Comparison of ENCODE assay signal across 8 mouse cellular contexts in the genomic region with DNA sequence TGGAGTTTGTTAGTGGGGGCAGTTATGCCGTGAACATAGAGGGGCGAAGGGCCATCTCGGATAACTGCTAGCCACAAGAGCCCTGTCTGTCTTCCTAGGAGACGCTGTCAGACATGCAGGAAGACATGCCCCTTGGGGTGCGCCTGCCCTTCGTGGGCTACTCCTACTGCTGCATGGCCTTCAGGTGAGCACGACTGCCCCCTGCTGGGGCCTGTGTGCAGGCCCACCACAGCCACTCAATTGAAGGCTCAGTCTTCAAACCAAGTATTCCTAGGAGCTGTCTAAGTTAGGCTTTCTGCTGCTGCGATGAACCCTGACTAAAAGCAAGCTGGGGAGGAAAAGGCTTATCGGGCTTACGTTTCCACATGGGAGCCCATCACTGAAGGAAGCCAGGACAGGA. TPM values are rescaled to one million over a fixed set of nuclear protein-coding genes. Genes with fewer than 3 reads are reported as not detected.
DNase-seq lines count a peak whose midpoint lies in the region; ATAC-seq and TF ChIP-seq lines count a peak whose summit lies in the region.

No protein-coding gene starts in this region.

- H3K9ac ChIP-seq in kidney, postnatal 0 days (ENCODE audit: low read depth, low read length), result no peak overlapping the region
- H3K9ac ChIP-seq in liver, postnatal 0 days (replicated peaks), result no peak overlapping the region

- peak; percentile 76 for TF ChIP-seq CTCF in kidney, postnatal 0 days (IDR thresholded peaks at IDR 0.05; ENCODE audit: low read depth)
- peak; percentile 86 for TF ChIP-seq CTCF in E14TG2a.4 (conservative IDR thresholded peaks at IDR 0.05; ENCODE audit: low read length)
- TF ChIP-seq CTCF in liver, postnatal 0 days (IDR thresholded peaks at IDR 0.05; ENCODE audit: low read depth), result peak; percentile 91

- no peak for TF ChIP-seq EP300 in liver, postnatal 0 days (IDR thresholded peaks at IDR 0.05; ENCODE audit: low read depth)

- H3K4me3 ChIP-seq in kidney, postnatal 0 days (replicated peaks; ENCODE audit: low read depth, low read length), result no peak overlapping the region
- H3K4me3 ChIP-seq in E14TG2a.4 (replicated peaks; ENCODE audit: low read length), result no peak overlapping the region
- no peak overlapping the region for H3K4me3 ChIP-seq in liver, postnatal 0 days (ENCODE audit: low read depth, low read length)

- peaks cover 10% of the 10 kb centered on the region; the same call in 1 of the 2 replicates for H3K36me3 ChIP-seq in kidney, postnatal 0 days (ENCODE audit: insufficient read depth, low read length)
- peaks cover 56% of the 10 kb centered on the region for H3K36me3 ChIP-seq in E14TG2a.4 (ENCODE audit: insufficient read depth, low read length)
- H3K36me3 ChIP-seq in liver, postnatal 0 days (replicated peaks; ENCODE audit: insufficient read depth, low read length), result 0 out of 2 replicates have a peak, but pooled peaks cover 2% of the 10 kb centered on the region

- no peaks in the 10 kb centered on the region for H3K27me3 ChIP-seq in kidney, postnatal 0 days (ENCODE audit: insufficient read depth, low read length)
- H3K27me3 ChIP-seq in E14TG2a.4 (ENCODE audit: insufficient read depth, low read length), result peaks cover 22% of the 10 kb centered on the region
- peaks cover 57% of the 10 kb centered on the region for H3K27me3 ChIP-seq in liver, postnatal 0 days (ENCODE audit: insufficient read depth, low read length)

- no peak overlapping the region for H3K27ac ChIP-seq in kidney, postnatal 0 days
- H3K27ac ChIP-seq in liver, postnatal 0 days (ENCODE audit: low read depth), result no peak overlapping the region

- no peaks in the 10 kb centered on the region for H3K9me3 ChIP-seq in kidney, postnatal 0 days (replicated peaks; ENCODE audit: low read length)
- H3K9me3 ChIP-seq in E14TG2a.4 (ENCODE audit: low read length), result no peaks in the 10 kb centered on the region
- no peaks in the 10 kb centered on the region for H3K9me3 ChIP-seq in liver, postnatal 0 days (ENCODE audit: low read length)

- H3K4me2 ChIP-seq in kidney, postnatal 0 days (ENCODE audit: low read length), result no peak overlapping the region
- no peak overlapping the region for H3K4me2 ChIP-seq in liver, postnatal 0 days (ENCODE audit: low read depth, low read length)

- H3K4me1 ChIP-seq in kidney, postnatal 0 days (replicated peaks; ENCODE audit: insufficient read depth, low read length), result peaks cover 34% of the 10 kb centered on the region
- peaks cover 88% of the 10 kb centered on the region for H3K4me1 ChIP-seq in E14TG2a.4 (replicated peaks; ENCODE audit: low read depth, low read length)
- peaks cover 37% of the 10 kb centered on the region for H3K4me1 ChIP-seq in liver, postnatal 0 days (ENCODE audit: insufficient read depth)

- 42% methylated on average over 10 of the region's 10 CpGs for WGBS in kidney, postnatal 0 days
- WGBS in liver, postnatal 0 days (ENCODE audit: insufficient replicate concordance), result 26% methylated on average over 10 of the region's 10 CpGs

- ATAC-seq in kidney, postnatal 0 days (replicated peaks; ENCODE audit: low FRiP score, low read depth), result no peak
- ATAC-seq in liver, postnatal 0 days, result no peak
- ATAC-seq in frontal cortex, adult (ENCODE audit: low TSS enrichment), result no peak

- peak; percentile 73 for DNase-seq in kidney, postnatal 0 days (ENCODE audit: low spot score)
- no peak for DNase-seq in kidney, adult 11 months
- DNase-seq in adrenal gland, postnatal 25 days, result peak; percentile 70
- peak; percentile 50 to 71 for DNase-seq in gastrocnemius, adult 8-10 months (ENCODE audit: low spot score in 2 of 2)
- peak; percentile 82 for DNase-seq in liver, postnatal 0 days
- DNase-seq in skeletal muscle tissue, adult 2 months (ENCODE audit: low read depth, low spot score), result peak; percentile 56

RNA-seq across cellular contexts. Expression of a gene that starts 5.2 kb away (rescaled TPM):
- polyA plus RNA-seq in kidney, postnatal 0 days (2015; fragmentation: Nextera tagmentation; extraction: Ambion mirVana), result 9.4 and 11.6 TPM in 2 replicates
- total RNA-seq in adrenal gland, postnatal 25 days (2021), result 106 and 114 TPM in 2 replicates
- 100 to 1,000 TPM; 235 to 255 (median 240) TPM for total RNA-seq in gastrocnemius, adult 8-10 months (2022)
- polyA plus RNA-seq in liver, postnatal 0 days (2015; fragmentation: Nextera tagmentation; extraction: Ambion mirVana), result 14.2 and 17.6 TPM in 2 replicates

RNA-seq across cellular contexts. Expression of a gene that starts 5.6 kb away (rescaled TPM):
- polyA plus RNA-seq in kidney, postnatal 0 days (2015; fragmentation: Nextera tagmentation; extraction: Ambion mirVana), result 7.6 and 7.9 TPM in 2 replicates
- total RNA-seq in adrenal gland, postnatal 25 days (2021), result 21.8 and 26.1 TPM in 2 replicates
- total RNA-seq in gastrocnemius, adult 8-10 months (2022), result 1 to 10 TPM; 1.5 to 2.0 (median 1.7) TPM
- polyA plus RNA-seq in liver, postnatal 0 days (2015; fragmentation: Nextera tagmentation; extraction: Ambion mirVana), result 0.78 and 0.82 TPM in 2 replicates

RNA-seq across cellular contexts. Expression of a gene that starts 12.8 kb away (rescaled TPM):
- polyA plus RNA-seq in kidney, postnatal 0 days (2015; fragmentation: Nextera tagmentation; extraction: Ambion mirVana), result 12.2 and 16.9 TPM in 2 replicates
- total RNA-seq in adrenal gland, postnatal 25 days (2021), result 53.1 and 64.1 TPM in 2 replicates
- 10 to 100 TPM; 34.9 to 41.8 (median 39.9) TPM for total RNA-seq in gastrocnemius, adult 8-10 months (2022)
- polyA plus RNA-seq in liver, postnatal 0 days (2015; fragmentation: Nextera tagmentation; extraction: Ambion mirVana), result 3.2 and 4.6 TPM in 2 replicates

RNA-seq across cellular contexts. Expression of a gene that starts 29.4 kb away (rescaled TPM):
- polyA plus RNA-seq in kidney, postnatal 0 days (2015; fragmentation: Nextera tagmentation; extraction: Ambion mirVana), result 2.0 TPM in 2 replicates
- total RNA-seq in adrenal gland, postnatal 25 days (2021), result 0.09 TPM in 1 of 2 replicates, not detected in the other
- not detected for total RNA-seq in gastrocnemius, adult 8-10 months (2022)
- 0.17 TPM in 1 of 2 replicates, not detected in the other for polyA plus RNA-seq in liver, postnatal 0 days (2015; fragmentation: Nextera tagmentation; extraction: Ambion mirVana)

RNA-seq across cellular contexts. Expression of a gene that starts 30.8 kb away (rescaled TPM):
- 12.1 and 13.0 TPM in 2 replicates for polyA plus RNA-seq in kidney, postnatal 0 days (2015; fragmentation: Nextera tagmentation; extraction: Ambion mirVana)
- total RNA-seq in adrenal gland, postnatal 25 days (2021), result 11.7 and 15.1 TPM in 2 replicates
- total RNA-seq in gastrocnemius, adult 8-10 months (2022), result 1 to 10 TPM; 2.2 to 2.9 (median 2.3) TPM
- 3.2 and 3.6 TPM in 2 replicates for polyA plus RNA-seq in liver, postnatal 0 days (2015; fragmentation: Nextera tagmentation; extraction: Ambion mirVana)
